Mouse (Mus musculus) right cerebral cortex, postnatal 25 days (tissue): ENCODE results near the gene Fam189a1.

Source experiments
- DNase-seq: peaks from one replicate; pipeline ENCODE4 v3.0.0; 2022

Gene Fam189a1

GRCm38 (mm10) chr7:65101661-65102060 lies 54.7 kb downstream of the Fam189a1 start:
- DNase-seq = no peak

DNA sequence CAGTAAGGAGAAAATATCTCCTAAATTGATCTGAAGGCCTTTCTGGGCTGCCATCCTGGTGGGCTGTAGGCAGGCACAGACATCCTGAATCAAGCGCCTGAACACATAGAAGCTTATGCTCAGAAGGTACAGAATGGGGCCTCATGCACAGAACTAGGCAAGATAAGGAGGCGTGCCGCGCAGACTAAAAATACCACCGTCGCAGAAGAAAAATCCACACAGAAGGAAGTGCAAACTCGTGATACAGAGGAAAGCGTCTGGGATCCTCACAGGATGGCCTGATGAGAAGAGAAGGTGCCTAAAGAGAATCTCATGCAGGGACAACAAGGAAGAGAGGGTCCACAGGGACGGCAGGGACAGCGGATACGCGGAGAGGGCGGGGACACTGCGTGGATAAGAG lies 58.7 kb downstream of the Fam189a1 start:
- peak; percentile 58 for DNase-seq

GRCm38 (mm10) chr7:65095631-65096107 lies 60.7 kb downstream of the Fam189a1 start:
- DNase-seq = no peak

DNA sequence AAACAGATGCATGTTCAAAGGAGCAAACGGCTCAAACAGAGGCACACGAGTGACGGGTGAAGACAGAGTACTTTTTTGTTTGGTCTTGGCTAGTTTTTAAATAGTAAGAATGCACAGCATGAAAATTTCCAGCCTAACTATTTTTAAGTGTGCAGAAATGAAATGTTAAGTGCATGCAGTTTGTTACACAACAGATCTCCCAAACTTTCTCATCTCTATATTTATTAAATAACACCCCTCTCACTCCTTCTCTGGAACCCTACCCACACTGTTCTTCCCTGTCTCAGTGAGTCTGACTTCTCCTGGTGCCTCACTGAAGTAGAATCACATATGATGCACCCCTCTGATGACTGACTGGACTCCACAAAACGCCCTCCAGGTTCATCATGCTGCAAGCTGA lies 63.1 kb downstream of the Fam189a1 start:
- DNase-seq = no peak

DNA sequence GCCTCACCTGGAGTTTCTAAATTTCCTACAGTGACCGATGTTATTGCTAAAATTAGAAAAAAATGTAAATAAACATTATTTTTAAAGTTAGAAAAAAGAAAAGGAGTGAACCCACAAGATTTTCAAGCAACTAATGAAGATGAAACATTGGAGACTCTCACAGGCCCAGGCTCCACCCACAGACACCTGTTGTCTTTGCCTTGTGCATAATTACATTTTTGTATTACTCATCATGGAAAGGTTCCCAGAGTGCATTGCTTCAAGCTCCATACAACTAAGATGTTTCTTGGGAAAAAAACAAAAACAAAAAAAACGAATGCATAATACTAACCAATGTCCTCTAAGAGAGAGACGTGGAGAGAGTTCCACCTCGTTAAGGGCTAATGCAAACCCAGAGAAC lies 64.9 kb downstream of the Fam189a1 start:
- DNase-seq = no peak

DNA sequence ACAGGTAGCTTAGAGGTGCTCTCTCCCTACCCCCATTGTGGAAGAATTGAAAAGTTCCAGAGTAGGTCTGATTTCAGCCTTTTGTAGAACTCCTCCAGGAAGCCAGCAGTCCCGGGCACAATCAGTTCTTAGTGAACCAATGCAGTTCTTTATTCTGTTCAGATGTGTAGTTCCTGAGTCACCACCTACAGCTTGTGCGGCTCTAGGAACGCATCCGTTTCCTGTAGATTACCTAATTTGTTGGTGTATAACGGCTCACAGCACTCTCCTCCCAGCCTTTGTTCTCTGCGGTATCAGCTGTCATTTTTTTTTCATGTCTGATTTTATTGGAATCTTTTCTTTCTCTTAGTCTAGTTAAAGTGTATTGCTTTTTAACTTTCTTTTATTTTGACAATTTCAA lies 70.4 kb downstream of the Fam189a1 start:
- DNase-seq = no peak

DNA sequence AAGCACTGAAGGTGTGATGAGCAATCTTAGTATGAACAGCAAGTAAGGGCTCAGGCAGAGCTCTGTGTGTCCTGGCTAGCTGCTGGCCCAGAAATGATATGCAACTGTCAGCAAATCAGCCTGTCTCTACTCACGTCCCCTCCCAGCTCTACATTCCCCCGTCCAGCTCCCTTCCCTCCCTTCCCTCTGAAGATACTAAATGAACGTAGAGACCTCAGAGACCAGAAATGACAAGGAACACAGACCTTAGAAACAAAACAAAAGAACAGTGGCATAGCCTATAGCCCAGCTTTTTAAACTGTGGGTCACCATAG lies 73.6 kb downstream of the Fam189a1 start:
- DNase-seq = no peak

DNA sequence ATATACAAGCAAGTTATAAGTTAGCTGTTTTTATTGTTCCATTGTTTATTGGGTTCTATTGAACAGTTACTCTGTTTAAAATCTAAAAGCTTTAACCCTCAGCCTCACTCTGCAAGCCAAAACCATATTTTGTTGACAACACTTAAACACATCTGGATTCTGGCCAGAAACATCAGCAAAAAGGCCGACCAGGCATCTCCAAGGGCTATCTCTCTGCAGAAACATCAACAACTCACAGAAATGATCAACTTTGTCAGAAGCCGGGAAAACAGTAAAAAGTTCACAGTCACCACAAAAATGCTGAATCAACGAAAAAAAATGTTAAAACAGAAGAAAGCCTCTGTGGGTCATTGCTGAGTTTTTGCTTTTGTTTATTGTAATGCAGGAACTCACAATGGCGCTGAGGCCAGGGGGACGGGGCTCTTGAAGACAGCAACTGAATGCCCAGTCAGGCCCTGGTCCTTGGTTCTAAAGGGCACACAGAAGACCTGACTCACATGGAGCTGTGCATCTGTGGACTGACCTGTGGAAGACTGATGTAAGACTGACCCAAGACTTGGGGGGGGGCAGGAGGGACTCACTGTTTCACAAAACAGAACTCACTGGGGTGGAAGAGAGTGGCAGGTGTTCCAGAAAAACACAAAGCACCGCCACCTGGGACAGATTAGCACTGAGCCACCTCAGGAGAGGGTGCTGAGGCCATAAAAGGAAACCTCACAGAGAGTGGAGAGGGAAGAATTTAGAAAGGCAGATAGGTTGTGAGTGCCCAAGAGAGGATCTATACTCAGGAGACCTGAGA lies 74.2 kb downstream of the Fam189a1 start:
- no peak for DNase-seq

DNA sequence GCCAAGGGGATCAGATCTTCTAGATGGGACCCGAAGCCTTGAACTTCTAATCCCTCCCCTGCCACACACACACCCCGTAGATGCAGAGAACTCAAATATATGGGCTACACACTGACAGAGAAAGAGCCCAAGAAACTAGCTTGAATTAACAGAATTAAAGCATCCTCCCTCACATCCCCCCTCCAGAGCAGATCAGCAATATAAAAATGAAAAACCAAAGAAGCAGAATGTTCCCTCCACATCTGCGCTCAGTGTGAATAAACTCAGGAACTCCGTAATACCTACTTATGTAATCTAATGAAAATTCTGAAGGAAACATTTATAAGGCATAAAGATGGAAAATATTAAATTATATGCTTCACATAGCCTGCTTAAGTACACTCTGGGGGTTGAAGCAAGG lies 80.2 kb downstream of the Fam189a1 start:
- no peak for DNase-seq

DNA sequence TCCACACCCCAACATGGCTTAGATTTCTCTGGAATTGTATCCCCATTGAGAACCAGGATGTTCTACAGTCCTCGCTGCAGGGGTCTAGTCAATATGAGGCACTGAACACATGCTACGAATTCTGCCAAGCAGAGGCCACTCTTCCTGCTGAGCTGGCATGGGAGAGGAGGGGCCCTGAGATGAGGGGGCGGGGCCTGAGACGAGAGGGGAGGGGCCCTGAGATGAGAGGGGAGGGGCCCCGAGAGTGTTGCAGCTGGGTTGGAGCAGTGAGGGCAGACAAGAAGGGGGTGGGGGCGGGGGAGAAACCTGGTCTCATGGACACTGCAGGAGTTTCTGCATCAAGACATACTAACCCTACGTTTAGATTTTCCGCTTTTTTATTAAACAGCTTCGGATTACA lies 82.2 kb downstream of the Fam189a1 start:
- DNase-seq = no peak

DNA sequence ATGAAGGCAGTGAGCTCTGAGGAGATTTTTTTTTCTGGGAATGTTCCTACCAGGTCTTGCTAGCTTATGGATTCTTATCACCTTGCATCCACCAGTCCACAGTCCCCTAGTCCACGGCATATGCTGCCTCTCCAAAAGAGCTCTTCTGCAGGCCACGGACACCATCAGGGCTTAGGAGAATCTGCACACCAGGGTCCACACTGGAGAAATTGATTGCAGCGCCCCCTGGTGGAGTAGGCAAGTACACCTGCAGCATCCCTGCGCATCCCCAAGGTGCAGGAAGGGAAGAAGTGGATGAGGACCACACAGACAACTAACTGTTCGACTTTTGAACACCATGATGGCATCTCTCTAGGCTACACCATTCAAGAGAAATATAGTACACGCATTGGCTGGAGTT lies 82.8 kb downstream of the Fam189a1 start:
- peak; percentile 75 for DNase-seq

GRCm38 (mm10) chr7:65066211-65066610 lies 90.2 kb downstream of the Fam189a1 start:
- no peak for DNase-seq

DNA sequence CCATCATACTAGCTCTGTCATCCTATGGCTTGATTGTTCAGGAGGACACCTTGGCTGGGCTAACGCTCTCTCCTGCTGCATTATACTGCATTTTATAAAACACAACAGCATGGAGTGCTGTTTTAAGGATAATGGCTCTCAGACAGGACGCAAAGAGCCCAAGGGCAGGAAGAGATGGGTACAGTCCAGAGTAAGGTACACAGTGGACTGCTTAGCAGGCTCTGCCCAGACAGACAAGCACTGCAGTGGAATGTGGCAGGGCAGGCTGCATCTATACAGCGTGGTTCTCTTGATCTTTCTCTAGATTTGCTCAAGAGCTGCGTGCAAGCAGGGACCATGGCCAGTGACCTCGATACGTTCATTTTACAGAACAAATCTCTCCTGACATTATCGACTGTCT lies 90.9 kb downstream of the Fam189a1 start:
- no peak for DNase-seq

DNA sequence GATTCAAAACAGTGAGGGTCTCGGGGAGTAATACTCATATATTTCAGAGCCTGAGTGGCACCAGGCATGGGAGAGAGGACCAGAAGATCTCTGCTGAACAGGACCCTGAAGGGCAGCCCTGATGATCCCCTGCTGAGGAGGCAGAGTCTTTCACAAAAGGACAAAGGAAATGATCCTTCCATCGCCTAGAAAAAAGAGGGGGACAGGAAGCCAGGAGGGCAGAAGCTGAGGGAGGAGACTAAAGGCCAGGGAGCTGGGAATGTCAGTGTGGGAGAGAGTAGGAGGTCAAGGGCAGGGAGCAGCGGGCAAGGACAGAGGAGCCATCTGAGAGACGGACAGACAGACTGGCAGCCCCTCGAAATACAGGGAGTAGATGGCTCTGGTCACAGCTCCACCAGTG lies 91.7 kb downstream of the Fam189a1 start:
- DNase-seq = no peak

DNA sequence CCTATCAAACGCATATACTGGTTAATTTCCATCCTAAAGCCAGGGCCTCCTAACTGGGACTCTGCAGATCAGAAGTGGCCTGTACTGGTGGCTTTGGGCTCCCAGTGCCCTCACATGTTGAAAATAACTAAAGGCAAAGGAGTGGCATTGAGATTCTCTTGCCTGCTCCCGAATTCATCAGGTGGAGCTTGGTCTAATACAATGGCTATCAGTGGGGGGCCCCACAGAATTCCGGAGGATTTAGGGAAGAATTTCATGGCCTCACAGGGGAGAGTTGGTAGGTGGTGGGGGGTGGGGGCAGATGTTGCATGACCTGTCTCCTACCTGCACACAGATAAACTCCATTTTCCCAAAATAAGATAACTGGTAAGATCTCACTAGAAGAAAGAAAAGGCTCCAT lies 92.3 kb downstream of the Fam189a1 start:
- DNase-seq = no peak

DNA sequence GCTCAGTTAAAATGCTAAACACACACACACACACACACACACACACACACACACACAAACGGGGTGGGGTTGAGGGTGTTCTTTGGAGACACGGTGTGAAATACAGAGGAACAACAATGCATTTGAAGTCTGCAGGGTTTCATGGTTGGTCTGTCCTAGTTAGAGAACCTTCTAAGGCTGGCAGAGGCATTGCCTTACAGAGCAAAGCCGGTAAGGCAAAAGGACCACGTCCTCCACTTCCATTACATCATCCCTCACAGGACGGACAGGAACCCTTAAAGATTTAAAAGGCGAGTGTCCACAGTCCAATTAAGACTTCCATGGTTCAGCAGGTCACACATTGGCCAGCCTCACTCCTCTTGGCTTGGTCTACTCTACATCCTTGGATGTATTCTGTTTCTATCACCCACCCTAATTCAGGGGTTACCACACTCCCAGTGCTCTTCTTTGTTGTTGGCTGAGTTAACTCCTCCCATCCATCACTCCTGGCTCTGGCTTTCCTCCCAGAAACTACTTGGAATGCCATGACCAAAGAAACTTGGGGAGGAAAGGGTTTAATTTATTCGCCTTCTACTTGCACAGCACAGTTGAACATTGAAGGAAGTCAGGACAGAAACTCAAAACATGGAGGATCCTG lies 96.1 kb downstream of the Fam189a1 start:
- no peak for DNase-seq

- DNase-seq = no peak
Measured at GRCm38 (mm10) chr7:65056864-65057263, 99.5 kb downstream of the Fam189a1 start.

- no peak for DNase-seq
Measured at GRCm38 (mm10) chr7:65051986-65052385, 104.4 kb downstream of the Fam189a1 start.

DNA sequence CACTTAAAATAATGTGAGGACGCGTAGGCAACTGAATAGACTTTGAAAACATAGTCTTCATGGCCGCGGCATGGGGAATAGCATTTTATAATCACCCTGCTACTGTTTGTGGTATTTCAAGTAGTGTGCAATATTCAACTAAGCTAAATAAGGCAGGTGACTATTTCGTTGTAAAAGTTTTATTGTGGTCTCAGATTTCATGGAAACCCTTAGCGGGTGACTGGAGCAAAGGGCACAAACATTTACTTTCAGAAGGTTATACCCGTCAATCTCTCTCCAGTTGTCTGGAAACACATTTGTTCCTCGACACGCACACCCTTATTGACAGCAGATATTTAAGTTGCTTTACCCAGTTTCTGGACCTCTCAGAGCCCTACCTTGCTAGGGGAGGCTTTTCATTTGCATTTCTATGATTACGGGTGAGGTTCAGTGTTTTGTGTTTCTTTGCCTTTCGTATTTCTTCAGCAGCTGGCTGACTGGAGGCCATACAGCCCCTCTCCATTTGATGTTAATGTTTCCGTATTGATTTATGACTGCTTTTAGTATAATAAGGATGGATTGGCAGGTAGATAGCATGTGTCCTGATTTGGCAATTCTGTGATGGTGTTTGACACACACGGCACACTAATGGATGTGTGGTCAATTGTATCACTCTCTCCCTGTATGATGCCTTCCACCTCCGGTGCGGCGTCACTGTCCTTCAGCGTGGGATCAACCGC lies 107.0 kb downstream of the Fam189a1 start:
- no peak for DNase-seq

DNA sequence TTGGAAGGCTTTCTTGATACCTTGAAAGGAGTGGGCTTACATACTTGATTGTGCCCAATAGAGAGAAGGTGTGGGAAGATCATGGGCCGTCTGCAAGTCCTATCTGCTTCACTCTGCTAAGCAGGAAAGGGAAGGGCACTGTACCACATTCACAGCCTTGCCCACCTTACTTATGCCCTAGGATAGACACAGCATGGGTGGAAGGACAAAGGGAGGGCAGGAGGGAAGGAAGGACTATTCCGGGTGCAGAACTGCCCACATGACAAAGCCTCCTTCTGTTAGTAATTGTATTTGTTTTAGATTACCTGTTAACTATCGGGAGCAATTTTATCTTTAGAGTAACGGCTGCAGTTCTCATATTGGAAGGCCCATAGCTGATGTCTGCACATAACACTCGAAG lies 108.7 kb downstream of the Fam189a1 start:
- DNase-seq = no peak

- no peak for DNase-seq
Measured at GRCm38 (mm10) chr7:65046690-65047089, 109.7 kb downstream of the Fam189a1 start.

- DNase-seq = no peak
Measured at GRCm38 (mm10) chr7:65044280-65044679, 112.1 kb downstream of the Fam189a1 start.

DNA sequence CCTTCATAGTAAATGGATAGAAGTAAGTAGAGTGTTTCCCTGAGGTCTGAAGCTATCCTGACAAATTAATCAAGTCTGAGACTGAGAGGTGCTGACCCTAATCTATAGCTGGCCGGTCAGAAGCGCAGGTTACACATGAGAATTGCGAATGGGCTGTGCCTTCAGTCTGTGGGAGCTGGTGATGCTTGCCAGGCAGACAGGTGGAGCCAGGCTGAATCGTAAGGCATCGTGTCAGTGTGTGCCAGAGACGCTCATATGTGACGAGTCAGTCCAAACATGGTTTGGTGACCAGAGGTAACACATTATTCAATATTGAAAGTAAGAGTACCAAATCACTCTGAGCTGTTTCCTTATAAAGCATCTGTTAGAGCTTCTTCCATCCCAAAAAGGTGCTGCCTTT lies 115.3 kb downstream of the Fam189a1 start:
- DNase-seq = no peak

DNA sequence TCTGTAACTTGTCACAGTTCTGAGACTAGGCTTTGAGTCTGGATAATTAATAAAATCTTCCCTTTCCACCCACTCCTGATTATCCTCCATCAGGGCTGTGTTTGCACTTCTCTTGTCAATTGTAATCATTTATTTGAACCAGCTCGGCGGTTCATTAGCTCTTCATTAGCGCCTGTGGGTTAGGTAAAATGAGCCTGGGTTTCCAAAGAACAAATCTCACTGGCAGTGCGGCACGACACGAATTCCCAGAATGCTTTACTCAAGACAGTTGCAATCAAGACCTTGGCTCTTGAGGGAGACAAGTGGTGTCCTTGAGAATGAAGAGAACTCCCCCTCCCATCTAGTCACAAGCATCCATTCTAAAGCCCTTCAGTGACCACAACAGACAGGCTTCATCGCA lies 124.6 kb downstream of the Fam189a1 start:
- no peak for DNase-seq
